Mouse (Mus musculus): ENCODE measurements around the gene 1700008O03Rik.

1700008O03Rik gene

GRCm38 (mm10) chr7:44375793-44376192 is 9.8 kb downstream of the 1700008O03Rik start:
- DNase-seq (ENCODE audit: low read depth, low spot score) = no peak

- DNase-seq (ENCODE audit: low read depth, low spot score) = no peak
Observed at GRCm38 (mm10) chr7:44375207-44375606, 10.4 kb downstream of the 1700008O03Rik start.

DNA sequence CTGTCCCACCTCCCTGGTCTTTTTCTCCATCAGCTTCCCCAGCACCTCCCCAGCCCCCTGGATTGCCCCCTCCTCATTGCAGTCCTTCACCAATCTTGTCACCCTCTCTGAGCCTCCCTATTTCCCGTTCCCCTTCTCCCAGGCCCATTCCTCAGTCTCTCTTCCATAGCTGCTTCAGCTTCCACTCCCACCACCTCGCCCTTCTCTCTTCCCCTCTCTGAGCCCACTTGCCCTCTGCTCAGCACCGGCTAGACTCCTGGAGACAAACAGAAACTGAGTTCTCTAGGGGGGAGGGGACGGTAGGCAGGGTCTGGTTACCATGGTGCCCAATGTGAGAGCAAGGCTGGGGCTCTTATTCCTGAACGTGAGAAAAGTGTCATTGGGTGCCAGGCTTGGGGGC is 10.9 kb downstream of the 1700008O03Rik start:
- no peak for DNase-seq (ENCODE audit: low read depth, low spot score)

- peak; percentile 98 for DNase-seq (ENCODE audit: low read depth, low spot score)
Observed at GRCm38 (mm10) chr7:44373889-44374652, 11.5 kb downstream of the 1700008O03Rik start.

DNA sequence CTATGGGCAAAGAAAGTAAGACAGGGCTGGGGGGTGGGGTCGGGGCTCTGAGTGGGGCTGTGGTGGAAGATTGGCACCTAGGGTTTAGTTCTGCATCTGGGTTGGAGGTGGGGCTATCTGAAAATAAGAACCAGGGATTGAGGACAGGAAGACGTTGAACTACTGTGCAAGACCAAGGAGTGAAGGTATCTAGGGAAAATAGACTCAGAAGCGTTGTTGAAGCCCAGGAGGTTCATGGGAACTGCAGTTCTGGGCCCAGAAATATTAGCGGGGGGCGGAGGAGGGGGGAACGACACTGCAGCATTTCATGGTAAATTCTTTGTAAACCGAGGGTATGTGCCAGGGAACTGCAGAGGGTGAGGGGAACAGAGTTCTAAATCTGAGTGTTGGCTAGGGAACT is 12.2 kb downstream of the 1700008O03Rik start:
- no peak for DNase-seq (ENCODE audit: low read depth, low spot score)

GRCm38 (mm10) chr7:44372678-44373077 is 12.9 kb downstream of the 1700008O03Rik start:
- DNase-seq (ENCODE audit: low read depth, low spot score) = no peak

GRCm38 (mm10) chr7:44360792-44361301 is 24.8 kb downstream of the 1700008O03Rik start:
- DNase-seq (ENCODE audit: low read depth, low spot score) = peak; percentile 81

- peak; percentile 98 for DNase-seq (ENCODE audit: low read depth, low spot score)
Observed at GRCm38 (mm10) chr7:44359908-44360672, 25.5 kb downstream of the 1700008O03Rik start.

- DNase-seq (ENCODE audit: low read depth, low spot score) = peak; percentile 59
Observed at GRCm38 (mm10) chr7:44358886-44359654, 26.6 kb downstream of the 1700008O03Rik start.

DNA sequence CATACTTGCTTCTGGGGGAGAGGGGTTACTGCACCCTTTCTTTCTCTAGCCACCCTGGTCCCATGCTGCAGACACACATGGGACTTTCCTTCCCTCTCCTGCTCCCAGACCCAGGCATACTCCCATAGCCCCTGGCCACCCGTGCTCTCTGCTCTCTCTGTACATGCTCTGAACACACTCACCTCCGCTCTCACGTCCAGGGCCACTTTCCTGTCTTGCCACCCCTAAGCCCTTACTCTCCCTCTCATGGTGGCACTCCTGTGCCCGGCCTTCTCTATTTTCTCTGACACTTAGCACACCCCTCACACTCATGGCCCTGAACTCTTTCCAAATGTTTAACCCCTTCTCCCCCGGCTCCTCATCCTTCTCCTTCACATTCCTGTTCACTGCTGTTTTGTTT is 27.6 kb downstream of the 1700008O03Rik start:
- no peak for DNase-seq (ENCODE audit: low read depth, low spot score)

GRCm38 (mm10) chr7:44357531-44357930 is 28.1 kb downstream of the 1700008O03Rik start:
- DNase-seq (ENCODE audit: low read depth, low spot score) = no peak

- no peak for DNase-seq (ENCODE audit: low read depth, low spot score)
Observed at GRCm38 (mm10) chr7:44356590-44357481, 28.8 kb downstream of the 1700008O03Rik start.

- no peak for DNase-seq (ENCODE audit: low read depth, low spot score)
Observed at GRCm38 (mm10) chr7:44355411-44355810, 30.2 kb downstream of the 1700008O03Rik start.

DNA sequence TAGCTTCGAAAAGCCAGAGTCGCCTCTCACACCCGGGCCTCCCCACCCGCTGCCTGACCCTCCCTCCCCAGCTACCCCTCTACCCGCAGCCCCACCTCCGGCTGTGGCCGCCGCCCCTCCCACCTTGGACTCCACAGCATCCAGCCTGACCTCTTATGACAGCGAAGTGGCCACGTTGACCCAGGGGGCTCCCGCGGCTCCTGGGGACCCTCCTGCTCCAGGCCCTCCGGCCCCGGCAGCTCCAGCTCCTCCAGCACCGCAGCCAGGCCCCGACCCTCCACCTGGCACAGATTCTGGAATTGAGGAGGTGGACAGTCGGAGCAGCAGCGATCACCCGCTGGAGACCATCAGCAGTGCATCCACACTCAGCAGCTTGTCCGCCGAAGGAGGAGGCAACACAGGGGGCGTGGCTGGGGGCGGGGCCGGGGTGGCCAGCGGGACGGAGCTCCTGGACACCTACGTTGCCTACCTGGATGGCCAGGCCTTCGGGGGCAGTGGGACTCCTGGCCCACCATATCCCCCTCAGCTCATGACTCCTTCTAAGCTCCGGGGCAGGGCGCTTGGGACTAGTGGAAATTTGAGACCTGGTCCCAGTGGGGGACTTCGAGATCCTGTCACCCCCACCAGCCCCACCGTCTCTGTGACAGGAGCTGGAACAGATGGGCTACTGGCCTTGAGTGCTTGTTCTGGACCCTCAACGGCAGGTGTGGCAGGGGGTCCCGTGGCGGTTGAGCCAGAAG is 31.8 kb downstream of the 1700008O03Rik start:
- no peak for DNase-seq (ENCODE audit: low read depth, low spot score)

DNA sequence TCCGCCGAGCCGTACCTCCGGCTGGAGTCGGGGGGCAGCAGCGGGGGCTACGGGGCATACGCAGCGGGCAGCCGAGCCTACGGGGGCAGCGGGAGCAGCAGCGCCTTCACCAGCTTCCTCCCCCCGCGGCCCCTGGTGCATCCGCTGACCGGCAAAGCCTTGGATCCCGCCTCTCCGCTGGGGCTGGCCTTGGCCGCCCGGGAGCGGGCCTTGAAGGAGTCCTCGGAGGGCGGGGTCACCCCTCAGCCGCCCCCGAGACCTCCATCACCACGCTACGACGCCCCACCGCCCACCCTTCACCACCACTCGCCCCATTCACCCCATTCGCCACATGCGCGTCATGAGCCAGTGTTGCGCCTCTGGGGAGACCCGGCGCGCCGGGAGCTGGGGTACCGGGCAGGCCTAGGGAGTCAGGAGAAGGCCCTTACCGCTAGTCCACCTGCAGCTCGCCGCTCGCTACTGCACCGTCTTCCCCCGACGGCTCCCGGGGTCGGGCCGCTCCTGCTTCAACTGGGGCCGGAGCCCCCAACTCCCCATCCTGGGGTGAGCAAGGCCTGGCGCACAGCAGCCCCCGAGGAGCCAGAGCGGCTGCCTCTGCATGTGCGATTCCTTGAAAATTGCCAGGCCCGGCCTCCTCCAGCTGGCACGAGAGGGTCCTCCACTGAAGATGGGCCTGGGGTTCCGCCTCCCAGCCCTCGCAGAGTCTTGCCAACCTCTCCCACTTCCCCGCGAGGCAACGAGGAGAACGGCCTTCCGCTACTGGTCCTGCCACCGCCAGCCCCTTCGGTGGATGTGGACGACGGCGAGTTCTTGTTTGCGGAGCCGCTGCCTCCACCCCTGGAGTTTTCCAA is 32.6 kb downstream of the 1700008O03Rik start:
- DNase-seq (ENCODE audit: low read depth, low spot score) = no peak

DNA sequence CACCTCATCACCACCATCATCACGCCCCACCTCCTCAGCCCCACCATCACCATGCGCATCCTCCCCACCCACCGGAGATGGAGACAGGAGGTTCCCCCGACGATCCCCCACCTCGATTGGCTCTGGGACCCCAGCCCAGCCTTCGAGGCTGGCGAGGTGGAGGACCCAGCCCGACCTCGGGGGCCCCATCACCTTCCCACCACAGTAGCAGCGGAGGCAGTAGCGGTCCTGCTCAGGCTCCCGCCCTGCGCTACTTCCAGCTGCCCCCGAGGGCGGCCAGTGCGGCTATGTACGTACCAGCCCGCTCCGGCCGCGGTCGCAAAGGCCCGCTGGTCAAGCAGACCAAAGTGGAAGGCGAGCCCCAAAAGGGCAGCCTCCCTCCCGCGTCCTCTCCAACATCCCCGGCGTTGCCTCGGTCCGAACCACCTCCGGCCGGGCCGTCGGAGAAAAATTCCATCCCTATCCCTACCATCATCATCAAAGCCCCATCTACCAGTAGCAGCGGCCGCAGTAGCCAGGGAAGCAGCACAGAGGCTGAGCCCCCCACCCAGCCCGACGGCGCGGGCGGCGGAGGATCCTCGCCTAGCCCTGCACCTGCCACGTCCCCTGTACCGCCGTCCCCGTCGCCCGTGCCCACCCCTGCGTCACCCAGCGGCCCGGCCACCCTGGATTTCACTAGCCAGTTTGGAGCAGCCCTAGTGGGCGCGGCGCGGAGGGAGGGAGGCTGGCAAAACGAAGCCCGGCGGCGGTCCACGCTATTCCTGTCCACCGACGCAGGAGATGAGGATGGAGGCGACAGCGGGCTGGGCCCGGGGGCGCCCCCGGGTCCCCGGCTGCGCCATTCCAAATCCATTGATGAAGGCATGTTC is 33.5 kb downstream of the 1700008O03Rik start:
- DNase-seq (ENCODE audit: low read depth, low spot score) = no peak

DNA sequence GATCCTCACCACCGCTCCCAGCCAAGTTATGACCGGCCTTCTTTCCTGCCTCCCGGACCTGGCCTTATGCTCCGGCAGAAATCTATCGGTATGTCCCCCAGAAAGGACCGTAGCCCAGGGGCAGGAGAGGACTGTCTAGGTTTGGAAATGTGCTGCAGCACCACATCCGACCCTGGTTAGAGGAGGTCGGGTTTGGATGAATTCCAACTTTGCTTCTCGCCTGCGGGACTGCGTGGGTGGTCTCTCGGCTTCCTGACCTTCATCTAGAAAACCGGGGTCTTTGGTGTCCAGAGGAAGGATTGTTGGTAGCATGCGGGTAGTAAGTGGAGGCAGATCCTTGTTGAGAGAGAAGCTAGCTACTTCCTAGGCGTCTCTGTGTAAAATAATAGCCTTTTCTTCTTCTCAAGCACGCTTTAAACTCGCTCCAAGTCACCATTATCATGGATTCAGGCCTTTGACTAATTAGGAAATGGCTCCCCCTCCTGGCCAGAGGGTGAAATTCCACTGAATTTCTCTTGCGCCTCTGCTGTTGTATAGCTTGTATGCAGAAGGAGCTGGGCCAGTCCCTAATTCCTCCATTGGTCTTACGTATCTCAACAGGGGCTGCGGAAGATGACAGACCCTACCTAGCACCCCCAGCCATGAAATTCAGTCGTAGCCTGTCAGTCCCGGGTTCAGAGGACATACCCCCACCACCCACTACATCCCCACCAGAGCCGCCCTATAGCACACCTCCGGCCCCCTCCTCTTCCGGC is 34.5 kb downstream of the 1700008O03Rik start:
- peak; percentile 96 for DNase-seq (ENCODE audit: low read depth, low spot score)

DNA sequence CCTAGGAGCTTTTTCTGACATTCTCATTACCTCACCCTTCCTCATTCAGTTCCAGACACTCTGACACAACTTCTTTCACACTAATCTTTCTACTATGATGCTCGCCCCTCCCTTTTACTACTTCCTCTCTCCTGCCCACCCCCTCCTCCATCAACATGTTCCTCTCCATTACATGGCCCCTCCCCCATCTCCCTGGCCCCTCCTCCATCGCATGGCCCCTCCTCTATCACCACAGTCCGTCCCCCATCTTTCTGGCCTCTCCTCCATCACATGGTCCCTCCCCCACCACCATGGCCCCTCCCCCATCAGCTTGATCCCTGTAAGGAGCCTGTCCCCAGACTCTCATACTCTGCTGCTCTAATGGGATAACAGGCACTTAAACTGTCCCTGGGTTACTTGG is 36.6 kb downstream of the 1700008O03Rik start:
- DNase-seq (ENCODE audit: low read depth, low spot score) = no peak

Data from brain, adult 2 months (tissue).